Mouse (Mus musculus) megakaryocyte, embryonic 14.5 days (primary cell): ENCODE results near the gene Ppp2r3c. TPM values are rescaled to one million over a fixed set of nuclear protein-coding genes. Genes with fewer than 3 reads are reported as not detected.
A peak's percentile ranks its signal among the peaks of the same experiment; 100 is the strongest.
"Not testable (repeated sequence)": the region's sequence is repeated elsewhere in the genome, so short reads cannot be mapped to it uniquely, and the experiment has no call there.

Source experiments
- H3K27me3 ChIP-seq: replicated peaks from 2 replicates; pipeline ENCODE3; 2012; ENCODE audit warnings: inconsistent platforms
- H3K36me3 ChIP-seq: replicated peaks from 2 replicates; pipeline ENCODE3; 2012; ENCODE audit warnings: low read length, inconsistent platforms, mixed read lengths
- H3K4me1 ChIP-seq: 2 replicates; pipeline ENCODE4 v1.6.1; 2012; ENCODE audit warnings: inconsistent platforms
- H3K4me3 ChIP-seq: replicated peaks from 2 replicates; pipeline ENCODE3; 2012; ENCODE audit warnings: moderate library complexity, mild to moderate bottlenecking, inconsistent platforms
- H3K9me3 ChIP-seq: 2 replicates; pipeline ENCODE4 v1.6.1; 2012; ENCODE audit warnings: inconsistent platforms
- FLI1 ChIP-seq: IDR thresholded peaks from 2 replicates; pipeline ENCODE4 v1.6.1; 2012; ENCODE audit warnings: low read length, inconsistent platforms, mixed read lengths
- GATA1 ChIP-seq: IDR thresholded peaks from 3 replicates; pipeline ENCODE4 v1.6.1; 2012; ENCODE audit warnings: mixed read lengths, low read length, inconsistent platforms, borderline replicate concordance
- polyA plus RNA-seq: library from polyadenylated mRNA; stranded (reverse); fragments of >175 nt; gene quantifications from 2 replicates; pipeline ENCODE4 v1.2.3, GENCODE M21; 2012; ENCODE audit warnings: low replicate concordance; ENCODE audit not compliant: insufficient read depth

Ppp2r3c gene
- polyA plus RNA-seq, result 0.39 TPM in 1 of 2 replicates, not detected in the other

GRCm38 (mm10) chr12:55302485-55303441 lies at the start of gene Ppp2r3c:
Gene Ppp2r3c (minus strand): TSS chr12:55302998.
- TF ChIP-seq GATA1 (no peak), FLI1 (no peak)
- H3K9me3 ChIP-seq, result no peaks in the 10 kb centered on the region
- no peaks in the 10 kb centered on the region for H3K27me3 ChIP-seq
- H3K36me3 ChIP-seq, result peaks cover 42% of the 10 kb centered on the region
- peaks cover 45% of the 10 kb centered on the region for H3K4me1 ChIP-seq
- H3K4me3 ChIP-seq, result peak within 1 kb of the TSS; percentile 94

DNA sequence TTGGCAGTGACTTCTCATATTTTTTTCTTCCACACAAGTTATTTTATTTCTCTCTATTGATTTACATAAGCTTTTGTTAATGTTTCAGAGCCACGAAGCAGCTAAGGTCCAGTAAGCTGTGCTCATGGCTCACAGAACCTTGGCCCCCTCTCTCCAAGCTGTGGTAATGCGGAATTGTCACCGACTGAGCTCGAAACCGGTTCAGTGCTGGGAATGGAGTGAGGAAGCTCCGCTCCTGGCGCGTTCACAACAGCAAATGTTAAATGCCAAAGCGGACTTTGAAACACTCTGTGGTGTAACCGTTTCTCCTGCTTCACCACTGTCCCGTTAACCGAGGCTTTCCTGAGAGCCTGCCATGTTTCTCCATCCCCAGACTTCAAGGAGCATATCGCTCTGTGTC lies 41.8 kb upstream of the Ppp2r3c start:
- H3K36me3 ChIP-seq, result peaks cover 16% of the 10 kb centered on the region
- no peaks in the 10 kb centered on the region for H3K27me3 ChIP-seq

DNA sequence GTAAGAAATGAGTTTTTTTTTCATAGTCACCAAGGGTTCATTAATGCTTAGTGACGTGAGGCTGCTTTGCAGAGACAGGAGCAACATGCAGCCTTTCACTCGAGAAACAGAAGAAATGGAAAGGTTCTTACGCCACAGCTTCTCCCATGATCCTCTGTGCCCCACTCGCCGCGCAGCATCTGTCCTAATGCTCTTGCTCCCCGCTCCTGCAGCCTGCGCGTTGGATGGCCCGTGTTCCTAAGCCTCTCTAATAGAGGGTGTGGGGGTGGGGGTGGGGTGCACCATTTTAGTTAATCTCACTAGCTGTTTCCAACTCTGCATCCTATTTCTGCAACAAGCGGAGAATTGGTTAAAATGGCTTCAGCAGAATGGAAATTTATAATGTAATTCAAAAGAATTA lies 41.2 kb upstream of the Ppp2r3c start:
- no peaks in the 10 kb centered on the region for H3K27me3 ChIP-seq
- no peak for TF ChIP-seq GATA1
- TF ChIP-seq FLI1, result no peak
- peaks cover 20% of the 10 kb centered on the region for H3K36me3 ChIP-seq
- H3K9me3 ChIP-seq, result no peaks in the 10 kb centered on the region
- H3K4me1 ChIP-seq, result peaks cover 33% of the 10 kb centered on the region
- peak overlapping the region; percentile 67 for H3K4me3 ChIP-seq

More for the DNA sequence above, 41.8 kb upstream of the Ppp2r3c start:
- peak overlapping the region; percentile 46 for H3K4me3 ChIP-seq
- H3K9me3 ChIP-seq, result no peaks in the 10 kb centered on the region
- TF ChIP-seq FLI1 (no peak), GATA1 (no peak)
- peaks cover 33% of the 10 kb centered on the region for H3K4me1 ChIP-seq

GRCm38 (mm10) chr12:55343045-55343444 lies 40.2 kb upstream of the Ppp2r3c start:
- H3K27me3 ChIP-seq, H3K4me3 ChIP-seq, H3K9me3 ChIP-seq: not testable (repeated sequence)
- H3K4me1 ChIP-seq, result peaks cover 33% of the 10 kb centered on the region
- peaks cover 23% of the 10 kb centered on the region for H3K36me3 ChIP-seq

DNA sequence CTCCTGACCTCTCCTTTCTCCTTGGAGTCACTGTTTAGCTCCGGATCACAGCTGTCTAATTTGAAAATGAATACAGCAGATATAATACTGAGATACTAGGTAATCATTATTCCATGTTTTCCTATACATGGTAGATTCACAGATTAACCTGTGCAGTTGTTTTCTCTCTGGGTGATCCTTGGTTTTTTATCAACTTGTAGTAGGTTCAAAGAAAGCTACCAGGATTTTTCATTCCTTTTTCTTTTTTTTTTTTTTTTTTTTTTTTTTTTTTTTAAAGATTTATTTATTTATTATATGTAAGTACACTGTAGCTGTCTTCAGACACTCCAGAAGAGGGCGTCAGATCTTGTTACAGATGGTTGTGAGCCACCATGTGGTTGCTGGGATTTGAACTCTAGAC lies 35.7 kb upstream of the Ppp2r3c start:
- not testable (repeated sequence) for H3K4me3 ChIP-seq, H3K9me3 ChIP-seq, H3K27me3 ChIP-seq
- Histone ChIP-seq H3K36me3 (peaks cover 22% of the 10 kb centered on the region), H3K4me1 (peaks cover 11% of the 10 kb centered on the region)

DNA sequence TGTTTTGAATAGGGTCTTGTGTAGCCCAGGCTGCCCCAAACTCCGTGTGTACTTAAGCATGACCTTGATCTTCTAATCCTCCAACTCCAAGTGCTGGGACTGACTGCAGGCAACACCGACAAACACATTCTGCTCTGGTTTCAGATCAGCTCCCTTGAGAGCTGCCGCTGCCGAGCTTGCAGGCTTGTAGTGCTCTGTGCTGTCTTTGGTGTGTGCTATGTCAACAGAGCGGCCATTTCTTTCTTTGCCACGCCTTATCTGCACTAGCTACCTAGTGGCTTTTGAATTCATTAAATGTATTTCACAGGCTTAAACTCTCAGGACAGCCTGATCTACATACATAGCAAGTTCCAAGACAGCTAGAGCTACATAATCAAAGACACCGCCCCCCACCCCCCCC lies 30.9 kb upstream of the Ppp2r3c start:
- TF ChIP-seq FLI1 (no peak), GATA1 (no peak)
- H3K36me3 ChIP-seq, result peaks cover 35% of the 10 kb centered on the region
- no peak overlapping the region for H3K4me3 ChIP-seq
- H3K27me3 ChIP-seq, result no peaks in the 10 kb centered on the region
- H3K4me1 ChIP-seq, result peaks cover 17% of the 10 kb centered on the region
- H3K9me3 ChIP-seq, result no peaks in the 10 kb centered on the region

GRCm38 (mm10) chr12:55329351-55329750 lies 26.6 kb upstream of the Ppp2r3c start:
- no peak for TF ChIP-seq FLI1
- TF ChIP-seq GATA1, result no peak
- Histone ChIP-seq H3K4me3 (peak overlapping the region; percentile 76), H3K9me3 (no peaks in the 10 kb centered on the region), H3K36me3 (peaks cover 39% of the 10 kb centered on the region), H3K4me1 (peaks cover 39% of the 10 kb centered on the region), H3K27me3 (no peaks in the 10 kb centered on the region)

DNA sequence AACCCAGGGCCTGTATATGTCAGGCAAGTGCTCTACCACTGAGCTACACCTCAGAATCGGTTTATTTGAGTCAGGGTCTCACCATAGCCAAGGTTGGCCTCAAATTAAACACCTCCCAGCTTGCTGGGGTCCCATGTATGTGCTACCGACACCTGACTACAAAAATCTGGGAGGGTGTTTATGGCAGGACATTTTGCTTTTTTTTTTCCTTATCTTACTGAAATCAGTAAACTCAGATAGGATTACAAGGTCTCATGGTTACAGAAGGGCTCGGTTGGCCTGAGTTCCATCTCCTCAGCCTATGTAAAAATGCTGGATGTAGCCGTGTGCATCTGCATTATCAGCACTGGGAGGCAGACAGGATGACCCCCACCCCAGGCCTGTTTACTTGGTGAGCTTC lies 26.0 kb upstream of the Ppp2r3c start:
- Histone ChIP-seq H3K36me3 (peaks cover 39% of the 10 kb centered on the region), H3K4me3 (peak overlapping the region; percentile 71), H3K9me3 (no peaks in the 10 kb centered on the region), H3K27me3 (no peaks in the 10 kb centered on the region), H3K4me1 (peaks cover 41% of the 10 kb centered on the region)
- no peak for TF ChIP-seq GATA1
- no peak for TF ChIP-seq FLI1

- Histone ChIP-seq H3K9me3 (no peaks in the 10 kb centered on the region), H3K36me3 (peaks cover 40% of the 10 kb centered on the region), H3K27me3 (no peaks in the 10 kb centered on the region), H3K4me1 (peaks cover 40% of the 10 kb centered on the region), H3K4me3 (no peak overlapping the region)
- TF ChIP-seq FLI1, result no peak
- TF ChIP-seq GATA1, result no peak
These were observed 22.9 kb upstream of the Ppp2r3c start for GRCm38 (mm10) chr12:55325702-55326101.

DNA sequence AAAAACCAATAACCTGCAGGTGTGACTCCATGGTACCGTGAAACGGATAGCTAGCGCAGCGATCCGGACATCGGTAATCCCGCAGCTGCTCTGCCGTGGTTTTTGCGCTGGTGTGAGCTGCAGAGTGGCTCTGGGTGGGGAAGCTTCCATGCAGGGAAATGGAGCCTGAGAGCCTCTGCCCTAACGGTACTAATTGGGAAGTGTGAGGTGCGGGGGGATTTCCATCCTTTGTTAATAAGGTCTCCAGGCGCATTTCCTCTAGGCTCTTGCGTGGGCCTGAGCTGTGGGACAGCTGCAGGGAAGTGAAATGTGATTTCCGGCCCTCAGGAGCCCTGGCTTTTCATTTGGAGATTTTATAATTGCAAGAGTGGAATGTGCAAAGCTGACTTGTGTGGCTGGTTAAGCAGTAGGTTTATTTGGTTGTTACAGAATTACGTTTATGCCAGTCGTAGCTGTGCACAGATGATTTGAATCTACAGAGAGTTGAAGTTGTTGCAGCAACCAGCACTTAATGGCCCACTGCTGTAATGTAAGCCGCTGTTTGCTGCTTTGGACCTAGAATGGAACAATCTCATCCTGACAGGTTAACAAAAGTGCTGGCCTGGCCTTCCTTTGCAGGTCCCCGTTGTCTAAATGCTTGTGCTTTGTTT lies 19.0 kb upstream of the Ppp2r3c start:
- H3K9me3 ChIP-seq, result no peaks in the 10 kb centered on the region
- H3K4me1 ChIP-seq, result peaks cover 19% of the 10 kb centered on the region
- H3K36me3 ChIP-seq, result peaks cover 43% of the 10 kb centered on the region
- H3K27me3 ChIP-seq, result no peaks in the 10 kb centered on the region
- H3K4me3 ChIP-seq, result no peak overlapping the region
- TF ChIP-seq FLI1 (no peak), GATA1 (no peak)
